Mouse (Mus musculus): ENCODE measurements at regions not wholly inside any gene's neighbourhood (a gene's known extent, or its start where the extent isn't known, plus 50 kb on each side); places are given as distances from the start of the nearest gene placed in this dataset.

GRCm38 (mm10) chr10:96504340-96504739, 112.5 kb upstream of the Btg1 start:
- TF ChIP-seq CTCF (IDR thresholded peaks at IDR 0.05; ENCODE audit: extremely low read depth, insufficient read depth, insufficient read length, insufficient replicate concordance) (no peak), POLR2A (IDR thresholded peaks at IDR 0.05; ENCODE audit: low read depth, low read length) (no peak)

All from spleen, adult 2 months (tissue).